Mouse (Mus musculus) embryo, embryonic 10.5 days (tissue): ENCODE results near the gene Rabl2.

Experiments
- DNase-seq: peaks from one replicate; pipeline ENCODE4 v3.0.0-alpha.2; 2015; ENCODE audit warnings: low spot score

Rabl2 gene

DNA sequence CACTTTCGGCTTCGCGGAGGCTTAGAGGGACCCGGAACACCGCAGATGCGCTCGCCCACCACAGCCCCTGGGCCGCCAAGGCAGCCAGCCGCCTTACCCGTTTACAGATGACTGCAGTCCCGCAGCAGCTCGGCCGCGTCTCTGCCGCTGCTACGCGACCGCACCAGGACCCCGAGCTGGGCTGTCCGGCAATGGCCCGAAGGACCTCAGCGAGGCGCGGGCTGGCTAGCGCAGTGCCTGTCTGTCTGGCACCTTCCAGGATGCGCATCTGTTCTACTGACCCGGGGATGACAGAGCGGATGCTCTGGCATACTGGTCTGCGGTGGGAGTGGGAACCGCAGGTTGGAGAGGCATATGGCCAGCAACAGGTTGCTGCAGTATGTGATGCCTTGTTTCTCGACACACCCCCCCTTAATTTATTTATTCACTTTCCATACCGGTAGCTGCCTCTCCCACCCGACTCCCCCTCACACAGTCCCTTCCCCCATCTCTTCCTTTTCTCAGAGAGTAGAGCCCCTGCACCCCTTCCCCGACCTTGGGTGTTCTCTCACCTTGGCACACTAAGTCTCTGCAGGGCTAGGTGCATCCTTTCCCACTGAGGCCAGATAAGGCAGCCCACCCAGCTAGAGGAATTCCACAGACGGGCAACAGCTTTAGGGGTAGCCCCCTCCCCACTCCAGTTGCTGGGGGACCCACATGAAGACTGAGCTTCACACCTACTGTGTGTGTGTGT, at the start of gene Rabl2:
Gene Rabl2 (minus strand): TSS at position 201 of the 733 bp plus-strand sequence.
- peak; percentile 93 for DNase-seq

DNA sequence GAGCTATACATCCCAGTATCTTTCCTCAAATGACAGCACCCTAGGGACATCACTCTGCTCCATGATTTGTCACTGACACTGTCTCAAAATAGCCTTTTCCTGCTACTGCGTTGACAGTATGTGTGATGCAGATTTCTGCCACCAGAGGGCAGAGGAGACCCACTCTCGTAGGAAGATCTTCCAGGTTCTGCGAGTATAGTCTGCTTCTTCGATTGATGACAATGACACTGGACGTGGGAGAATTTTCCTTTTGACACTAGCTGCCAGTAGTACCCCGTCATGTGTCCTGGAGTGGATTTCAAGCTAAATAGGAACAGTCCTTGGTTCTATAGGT, 31.9 kb upstream of the Rabl2 start:
- peak; percentile 87 for DNase-seq

GRCm38 (mm10) chr15:89622959-89623625, 31.4 kb upstream of the Rabl2 start:
- DNase-seq: no peak

DNA sequence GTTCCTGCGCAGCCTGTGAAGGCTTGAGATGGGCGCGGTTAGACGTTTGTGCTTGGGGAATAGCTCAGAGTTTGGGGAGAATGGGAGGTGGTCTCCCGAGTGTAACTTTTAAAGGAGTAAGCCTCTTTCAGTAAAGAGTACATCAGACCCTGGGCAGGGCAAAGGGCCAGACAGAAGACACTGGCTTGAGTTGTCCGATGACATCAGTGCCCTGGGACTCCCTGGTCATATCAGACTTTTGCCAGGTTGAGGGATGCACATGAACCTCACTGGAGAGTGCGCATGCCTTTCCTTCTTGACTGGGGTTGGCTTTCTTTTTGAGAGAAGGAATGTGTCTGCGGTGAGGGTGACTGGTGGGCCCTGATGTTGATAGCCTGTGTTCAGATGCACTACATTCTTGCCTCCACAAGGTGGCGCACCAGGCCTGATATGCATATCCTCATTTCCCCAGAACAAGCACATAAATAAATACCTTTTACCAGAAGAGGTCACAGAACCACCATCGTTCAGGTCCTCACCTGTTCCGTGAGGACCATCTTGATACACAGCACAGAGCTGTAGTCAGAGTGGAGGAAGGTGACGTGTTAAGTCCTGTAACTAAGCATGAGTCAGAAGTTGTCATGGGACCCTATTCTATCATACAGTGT, 30.7 kb upstream of the Rabl2 start:
- DNase-seq: peak; percentile 58

GRCm38 (mm10) chr15:89607888-89608287, 16.2 kb upstream of the Rabl2 start:
- DNase-seq: no peak

DNA sequence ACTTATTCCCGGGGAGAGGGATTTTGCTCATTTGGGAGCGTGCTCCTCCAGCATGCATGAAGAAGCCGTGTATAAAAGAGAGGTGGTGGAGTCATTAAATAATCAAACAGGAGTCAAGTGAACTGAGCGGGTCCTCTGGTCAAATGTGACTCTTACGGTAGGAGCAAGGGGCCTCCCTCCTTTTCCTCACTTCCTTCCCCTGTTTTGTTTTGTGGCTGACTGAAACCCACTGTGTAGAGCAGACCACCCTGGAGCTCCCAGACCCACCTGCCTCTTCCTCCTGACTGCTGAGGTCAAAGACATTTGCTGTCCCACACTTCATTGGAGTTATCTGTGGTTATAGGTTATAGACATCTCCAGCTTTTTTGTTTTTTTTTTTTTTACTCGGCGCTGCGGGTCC, 15.8 kb upstream of the Rabl2 start:
- DNase-seq: no peak

- DNase-seq: no peak
Observed at GRCm38 (mm10) chr15:89605822-89606570, 14.3 kb upstream of the Rabl2 start.

- no peak for DNase-seq
Observed at GRCm38 (mm10) chr15:89592548-89592947, 825 bp upstream of the Rabl2 start.

GRCm38 (mm10) chr15:89591317-89591716, 406 bp downstream of the Rabl2 start:
- DNase-seq: peak; percentile 31

GRCm38 (mm10) chr15:89589146-89589545, 2.6 kb downstream of the Rabl2 start:
- DNase-seq: no peak

- no peak for DNase-seq
Observed at GRCm38 (mm10) chr15:89585631-89586030, 6.1 kb downstream of the Rabl2 start.

GRCm38 (mm10) chr15:89585101-89585500, 6.6 kb downstream of the Rabl2 start:
- DNase-seq: no peak

DNA sequence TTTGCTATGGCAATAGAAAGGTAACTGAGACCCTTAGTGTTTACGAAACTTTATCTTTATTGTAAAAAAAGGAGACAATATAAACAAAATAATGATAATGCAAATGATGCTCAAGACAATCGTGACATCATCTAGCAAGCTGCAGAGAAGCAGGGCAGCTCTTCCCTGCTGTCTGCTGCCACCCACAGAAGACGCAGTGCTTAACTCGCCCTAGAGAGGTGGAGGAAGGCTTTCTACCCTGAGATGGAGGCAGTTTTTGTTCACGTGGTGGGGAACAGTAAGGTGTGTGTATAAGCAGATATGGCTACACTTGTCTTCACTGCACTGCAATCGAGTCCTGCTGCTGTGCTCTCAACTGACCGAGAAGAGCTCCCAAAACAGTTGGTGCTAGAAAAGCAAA, 9.2 kb downstream of the Rabl2 start:
- DNase-seq: no peak

DNA sequence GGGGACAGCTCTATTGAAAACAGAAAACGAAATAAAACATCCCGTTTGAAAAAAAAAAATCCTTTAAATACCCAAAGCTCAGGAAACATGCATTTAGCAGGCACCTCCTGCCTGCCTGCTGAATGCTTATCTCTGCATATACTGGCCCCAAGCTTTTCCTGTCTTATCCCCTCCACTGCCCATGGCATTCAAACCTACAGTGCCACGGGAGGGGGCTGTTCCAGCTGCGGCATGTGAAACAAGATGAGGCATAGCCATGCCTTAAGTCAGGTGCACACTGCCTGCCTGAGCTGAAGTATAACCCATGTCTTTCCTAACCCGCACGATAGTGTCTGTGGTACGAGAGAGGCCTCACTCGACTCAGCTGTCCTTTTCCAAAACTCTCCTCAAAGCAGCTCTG, 19.6 kb downstream of the Rabl2 start:
- no peak for DNase-seq

GRCm38 (mm10) chr15:89568114-89568513, 23.6 kb downstream of the Rabl2 start, which contains the start of gene Acr:
Acr (plus strand) TSS chr15:89568326.
- DNase-seq: no peak

DNA sequence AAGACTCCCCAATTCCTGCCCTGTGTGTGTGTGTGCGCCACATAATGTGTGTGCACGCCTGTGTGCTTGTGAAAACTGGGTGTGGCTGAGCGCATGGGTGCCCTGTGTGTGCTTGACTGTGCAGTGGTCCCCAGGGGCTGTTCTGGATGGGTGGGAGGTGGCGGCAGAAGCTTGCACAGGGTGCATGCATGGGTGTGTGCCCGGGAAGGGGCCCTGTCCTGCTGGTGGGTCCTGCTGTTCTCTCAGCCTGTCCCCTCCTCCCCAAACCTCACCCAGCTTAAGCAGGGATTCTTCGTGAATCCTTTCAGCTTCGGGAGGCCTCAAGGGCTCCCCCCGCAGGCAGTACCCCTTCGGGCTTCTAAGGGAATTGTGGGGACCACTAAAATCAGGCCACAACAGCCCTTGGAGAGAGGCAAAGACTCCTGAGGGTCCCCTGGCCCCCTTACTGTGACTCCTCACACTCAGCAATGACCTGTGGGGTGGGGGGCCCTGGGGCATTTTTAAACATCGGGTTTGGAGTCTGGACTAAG, 32.5 kb downstream of the Rabl2 start:
- peak; percentile 9 for DNase-seq

- peak; percentile 14 for DNase-seq
Observed at GRCm38 (mm10) chr15:89557996-89558390, 33.7 kb downstream of the Rabl2 start.

DNA sequence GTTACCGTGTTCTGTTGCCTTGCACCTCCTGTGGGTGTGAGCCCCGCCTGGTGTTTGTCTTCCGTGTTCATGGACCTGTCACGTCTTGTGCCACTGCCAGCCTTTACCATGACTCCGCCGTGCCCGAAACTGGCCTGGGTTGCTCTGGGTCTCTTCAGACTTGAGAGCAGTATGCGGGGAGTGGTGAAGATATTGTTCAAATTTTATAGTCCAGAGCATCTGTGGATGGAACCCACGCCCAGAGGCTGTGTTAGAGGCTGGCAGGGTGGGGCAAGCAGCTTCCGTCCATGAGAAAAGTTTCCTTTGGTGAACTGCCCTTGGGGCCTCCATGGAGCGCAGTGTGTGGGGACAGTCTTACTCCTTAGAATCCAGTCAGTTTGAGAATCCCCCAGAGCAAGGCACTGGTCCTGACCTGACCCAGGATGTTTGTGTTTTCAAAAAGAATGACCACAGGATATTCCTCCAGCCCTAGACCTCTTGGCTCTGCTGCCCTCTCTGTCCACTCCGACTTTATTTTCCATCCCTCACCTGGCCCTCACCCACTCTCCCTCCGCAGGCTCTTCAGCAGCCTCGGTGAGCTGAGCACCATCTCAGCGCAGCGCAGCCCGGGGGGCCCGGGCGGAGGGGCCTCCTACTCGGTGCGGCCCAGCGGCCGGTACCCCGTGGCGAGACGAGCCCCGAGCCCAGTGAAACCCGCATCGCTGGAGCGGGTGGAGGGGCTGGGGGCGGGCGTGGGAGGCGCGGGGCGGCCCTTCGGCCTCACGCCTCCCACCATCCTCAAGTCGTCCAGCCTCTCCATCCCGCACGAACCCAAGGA, 34.3 kb downstream of the Rabl2 start:
- DNase-seq: peak; percentile 13

GRCm38 (mm10) chr15:89556401-89557178, 35.1 kb downstream of the Rabl2 start:
- DNase-seq: peak; percentile 68

GRCm38 (mm10) chr15:89555591-89555990, 36.1 kb downstream of the Rabl2 start:
- DNase-seq: no peak

- no peak for DNase-seq
Observed at GRCm38 (mm10) chr15:89551733-89552132, 40.0 kb downstream of the Rabl2 start.
